Mouse (Mus musculus) WW6 (cell line): ENCODE measurements around the gene Grin3b.
A peak's percentile ranks its signal among the peaks of the same experiment; 100 is the strongest.

Source experiments
- DNase-seq: peaks from one replicate; pipeline ENCODE4 v3.0.0-alpha.2; 2013; ENCODE audit warnings: low read depth, low spot score

The Grin3b gene

GRCm38 (mm10) chr10:79966886-79967400 is 3.6 kb upstream of the Grin3b start:
- DNase-seq: no peak

- DNase-seq: no peak
Measured at GRCm38 (mm10) chr10:79968181-79968580, 2.3 kb upstream of the Grin3b start.

GRCm38 (mm10) chr10:79969124-79969568 is 1.4 kb upstream of the Grin3b start:
- DNase-seq: no peak

GRCm38 (mm10) chr10:79971183-79971497 is 625 bp downstream of the Grin3b start:
- no peak for DNase-seq

GRCm38 (mm10) chr10:79972831-79973230 is 2.3 kb downstream of the Grin3b start:
- no peak for DNase-seq

- no peak for DNase-seq
Measured at GRCm38 (mm10) chr10:79974087-79974486, 3.6 kb downstream of the Grin3b start.

GRCm38 (mm10) chr10:79974668-79975067 is 4.2 kb downstream of the Grin3b start:
- no peak for DNase-seq

GRCm38 (mm10) chr10:79976071-79976721 is 5.7 kb downstream of the Grin3b start:
- no peak for DNase-seq

GRCm38 (mm10) chr10:79976722-79977107 is 6.2 kb downstream of the Grin3b start:
- no peak for DNase-seq

- DNase-seq: no peak
Measured at GRCm38 (mm10) chr10:79977324-79977723, 6.8 kb downstream of the Grin3b start.

GRCm38 (mm10) chr10:79978061-79978460 is 7.5 kb downstream of the Grin3b start:
- DNase-seq: no peak

- DNase-seq: no peak
Measured at GRCm38 (mm10) chr10:79979401-79980155, 9.1 kb downstream of the Grin3b start.

- no peak for DNase-seq
Measured at GRCm38 (mm10) chr10:79983205-79983604, 12.7 kb downstream of the Grin3b start.

GRCm38 (mm10) chr10:79983670-79984069 is 13.2 kb downstream of the Grin3b start:
- DNase-seq: no peak

GRCm38 (mm10) chr10:79984195-79984816 is 13.8 kb downstream of the Grin3b start, which contains the start of gene Tmem259:
TSS of gene Tmem259 (minus strand) at chr10:79984330.
- peak; percentile 79 for DNase-seq

GRCm38 (mm10) chr10:79984871-79985270 is 14.4 kb downstream of the Grin3b start:
- DNase-seq: peak; percentile 94

GRCm38 (mm10) chr10:79985334-79986231 is 15.1 kb downstream of the Grin3b start:
- no peak for DNase-seq

GRCm38 (mm10) chr10:79986232-79986878 is 15.8 kb downstream of the Grin3b start:
- no peak for DNase-seq

GRCm38 (mm10) chr10:79986963-79987362 is 16.4 kb downstream of the Grin3b start:
- DNase-seq: peak; percentile 77

GRCm38 (mm10) chr10:79987771-79988505 is 17.4 kb downstream of the Grin3b start:
- DNase-seq: no peak
